Mouse (Mus musculus): Measurements from ENCODE around the gene Babam2. TPM values are rescaled to one million over a fixed set of nuclear protein-coding genes. Genes with fewer than 3 reads are reported as not detected.

Babam2 gene
- polyA plus RNA-seq, 1 experiment from 2014 or later = 33.5 TPM

- no peak overlapping the region for H3K27ac ChIP-seq (replicated peaks; ENCODE audit: low read depth, low read length)
- no peak for ATAC-seq (ENCODE audit: low FRiP score, low TSS enrichment)
- H3K36me3 ChIP-seq (ENCODE audit: control insufficient read depth, insufficient read depth, low read length) = no peaks in the 10 kb centered on the region
- H3K9ac ChIP-seq (replicated peaks; ENCODE audit: low read length) = no peak overlapping the region
- 89% methylated on average over 5 of the region's 5 CpGs for WGBS
- H3K4me3 ChIP-seq (replicated peaks; ENCODE audit: low read depth, low read length) = no peak overlapping the region
- no peak overlapping the region for H3K4me2 ChIP-seq (ENCODE audit: low read length)
- H3K27me3 ChIP-seq (ENCODE audit: control insufficient read depth, insufficient read depth, low read length) = no peaks in the 10 kb centered on the region
- no peaks in the 10 kb centered on the region for H3K9me3 ChIP-seq (ENCODE audit: control insufficient read depth, low read length)
- no peaks in the 10 kb centered on the region for H3K4me1 ChIP-seq (ENCODE audit: control insufficient read depth, insufficient read depth, low read length)
- no peak for DNase-seq
Measured at GRCm38 (mm10) chr5:32106473-32107140, 409.1 kb downstream of the Babam2 start.

- 92% methylated on average over 4 of the region's 4 CpGs for WGBS
- H3K4me3 ChIP-seq (replicated peaks; ENCODE audit: low read depth, low read length) = no peak overlapping the region
- H3K9me3 ChIP-seq (ENCODE audit: control insufficient read depth, low read length) = no peaks in the 10 kb centered on the region
- H3K27me3 ChIP-seq (ENCODE audit: control insufficient read depth, insufficient read depth, low read length) = no peaks in the 10 kb centered on the region
- H3K4me2 ChIP-seq (ENCODE audit: low read length) = no peak overlapping the region
- H3K4me1 ChIP-seq (ENCODE audit: control insufficient read depth, insufficient read depth, low read length) = no peaks in the 10 kb centered on the region
- no peak overlapping the region for H3K27ac ChIP-seq (replicated peaks; ENCODE audit: low read depth, low read length)
- ATAC-seq (ENCODE audit: low FRiP score, low TSS enrichment) = no peak
- no peak for DNase-seq
- no peak overlapping the region for H3K9ac ChIP-seq (replicated peaks; ENCODE audit: low read length)
- H3K36me3 ChIP-seq (ENCODE audit: control insufficient read depth, insufficient read depth, low read length) = no peaks in the 10 kb centered on the region
Measured at GRCm38 (mm10) chr5:32110651-32111050, 413.2 kb downstream of the Babam2 start.

- DNase-seq (no peak), ATAC-seq (ENCODE audit: low FRiP score, low TSS enrichment) (no peak)
- no peaks in the 10 kb centered on the region for H3K4me1 ChIP-seq (ENCODE audit: control insufficient read depth, insufficient read depth, low read length)
- H3K4me2 ChIP-seq (ENCODE audit: low read length) = no peak overlapping the region
- no peaks in the 10 kb centered on the region for H3K36me3 ChIP-seq (ENCODE audit: control insufficient read depth, insufficient read depth, low read length)
- WGBS = 80% methylated on average over 7 of the region's 7 CpGs
- no peaks in the 10 kb centered on the region for H3K9me3 ChIP-seq (ENCODE audit: control insufficient read depth, low read length)
- no peak overlapping the region for H3K4me3 ChIP-seq (replicated peaks; ENCODE audit: low read depth, low read length)
- H3K27ac ChIP-seq (replicated peaks; ENCODE audit: low read depth, low read length) = no peak overlapping the region
- H3K27me3 ChIP-seq (ENCODE audit: control insufficient read depth, insufficient read depth, low read length) = no peaks in the 10 kb centered on the region
- H3K9ac ChIP-seq (replicated peaks; ENCODE audit: low read length) = no peak overlapping the region
Measured at GRCm38 (mm10) chr5:32112206-32112916, 414.9 kb downstream of the Babam2 start.

GRCm38 (mm10) chr5:32120901-32121376 is 423.5 kb downstream of the Babam2 start:
- H3K9me3 ChIP-seq (ENCODE audit: control insufficient read depth, low read length) = no peaks in the 10 kb centered on the region
- no peak overlapping the region for H3K4me3 ChIP-seq (replicated peaks; ENCODE audit: low read depth, low read length)
- H3K4me2 ChIP-seq (ENCODE audit: low read length) = no peak overlapping the region
- 46% methylated on average over 11 of the region's 11 CpGs for WGBS
- H3K4me1 ChIP-seq (ENCODE audit: control insufficient read depth, insufficient read depth, low read length) = no peaks in the 10 kb centered on the region
- no peak for ATAC-seq (ENCODE audit: low FRiP score, low TSS enrichment)
- no peak overlapping the region for H3K27ac ChIP-seq (replicated peaks; ENCODE audit: low read depth, low read length)
- no peaks in the 10 kb centered on the region for H3K36me3 ChIP-seq (ENCODE audit: control insufficient read depth, insufficient read depth, low read length)
- no peak overlapping the region for H3K9ac ChIP-seq (replicated peaks; ENCODE audit: low read length)
- H3K27me3 ChIP-seq (ENCODE audit: control insufficient read depth, insufficient read depth, low read length) = no peaks in the 10 kb centered on the region
- no peak for DNase-seq

GRCm38 (mm10) chr5:32121936-32122335 is 424.5 kb downstream of the Babam2 start:
- Histone ChIP-seq H3K27me3 (ENCODE audit: control insufficient read depth, insufficient read depth, low read length) (no peaks in the 10 kb centered on the region), H3K9ac (replicated peaks; ENCODE audit: low read length) (no peak overlapping the region), H3K9me3 (ENCODE audit: control insufficient read depth, low read length) (no peaks in the 10 kb centered on the region), H3K4me3 (replicated peaks; ENCODE audit: low read depth, low read length) (no peak overlapping the region), H3K4me2 (ENCODE audit: low read length) (no peak overlapping the region), H3K27ac (replicated peaks; ENCODE audit: low read depth, low read length) (no peak overlapping the region), H3K36me3 (ENCODE audit: control insufficient read depth, insufficient read depth, low read length) (no peaks in the 10 kb centered on the region), H3K4me1 (ENCODE audit: control insufficient read depth, insufficient read depth, low read length) (no peaks in the 10 kb centered on the region)
- ATAC-seq (ENCODE audit: low FRiP score, low TSS enrichment) = no peak
- DNase-seq = no peak
- WGBS = 81% methylated on average over 6 of the region's 6 CpGs

GRCm38 (mm10) chr5:32122363-32122762 is 424.9 kb downstream of the Babam2 start:
- no peaks in the 10 kb centered on the region for H3K9me3 ChIP-seq (ENCODE audit: control insufficient read depth, low read length)
- H3K27me3 ChIP-seq (ENCODE audit: control insufficient read depth, insufficient read depth, low read length) = no peaks in the 10 kb centered on the region
- DNase-seq (no peak), ATAC-seq (ENCODE audit: low FRiP score, low TSS enrichment) (no peak)
- no peak overlapping the region for H3K9ac ChIP-seq (replicated peaks; ENCODE audit: low read length)
- no peaks in the 10 kb centered on the region for H3K36me3 ChIP-seq (ENCODE audit: control insufficient read depth, insufficient read depth, low read length)
- H3K4me1 ChIP-seq (ENCODE audit: control insufficient read depth, insufficient read depth, low read length) = no peaks in the 10 kb centered on the region
- no peak overlapping the region for H3K4me3 ChIP-seq (replicated peaks; ENCODE audit: low read depth, low read length)
- WGBS = 85% methylated on average over 5 of the region's 5 CpGs
- no peak overlapping the region for H3K27ac ChIP-seq (replicated peaks; ENCODE audit: low read depth, low read length)
- H3K4me2 ChIP-seq (ENCODE audit: low read length) = no peak overlapping the region

- no peaks in the 10 kb centered on the region for H3K9me3 ChIP-seq (ENCODE audit: control insufficient read depth, low read length)
- no peaks in the 10 kb centered on the region for H3K36me3 ChIP-seq (ENCODE audit: control insufficient read depth, insufficient read depth, low read length)
- ATAC-seq (ENCODE audit: low FRiP score, low TSS enrichment) (no peak), DNase-seq (no peak)
- H3K9ac ChIP-seq (replicated peaks; ENCODE audit: low read length) = no peak overlapping the region
- no peaks in the 10 kb centered on the region for H3K27me3 ChIP-seq (ENCODE audit: control insufficient read depth, insufficient read depth, low read length)
- H3K27ac ChIP-seq (replicated peaks; ENCODE audit: low read depth, low read length) = no peak overlapping the region
- H3K4me1 ChIP-seq (ENCODE audit: control insufficient read depth, insufficient read depth, low read length) = no peaks in the 10 kb centered on the region
- H3K4me2 ChIP-seq (ENCODE audit: low read length) = no peak overlapping the region
- no peak overlapping the region for H3K4me3 ChIP-seq (replicated peaks; ENCODE audit: low read depth, low read length)
- 94% methylated on average over 6 of the region's 6 CpGs for WGBS
Measured at GRCm38 (mm10) chr5:32124957-32125356, 427.5 kb downstream of the Babam2 start.

GRCm38 (mm10) chr5:32127226-32127625 is 429.7 kb downstream of the Babam2 start:
- no peaks in the 10 kb centered on the region for H3K4me1 ChIP-seq (ENCODE audit: control insufficient read depth, insufficient read depth, low read length)
- no peaks in the 10 kb centered on the region for H3K36me3 ChIP-seq (ENCODE audit: control insufficient read depth, insufficient read depth, low read length)
- H3K27ac ChIP-seq (replicated peaks; ENCODE audit: low read depth, low read length) = no peak overlapping the region
- peaks cover 9% of the 10 kb centered on the region; the same call in 1 of the 2 replicates for H3K27me3 ChIP-seq (ENCODE audit: control insufficient read depth, insufficient read depth, low read length)
- no peak overlapping the region for H3K9ac ChIP-seq (replicated peaks; ENCODE audit: low read length)
- no peak overlapping the region for H3K4me2 ChIP-seq (ENCODE audit: low read length)
- no peaks in the 10 kb centered on the region for H3K9me3 ChIP-seq (ENCODE audit: control insufficient read depth, low read length)
- 72% methylated on average over 3 of the region's 3 CpGs for WGBS
- DNase-seq (no peak), ATAC-seq (ENCODE audit: low FRiP score, low TSS enrichment) (no peak)
- H3K4me3 ChIP-seq (replicated peaks; ENCODE audit: low read depth, low read length) = no peak overlapping the region

- H3K27me3 ChIP-seq (ENCODE audit: control insufficient read depth, insufficient read depth, low read length) = peaks cover 16% of the 10 kb centered on the region; the same call in 1 of the 2 replicates
- no peak overlapping the region for H3K9ac ChIP-seq (replicated peaks; ENCODE audit: low read length)
- H3K27ac ChIP-seq (replicated peaks; ENCODE audit: low read depth, low read length) = no peak overlapping the region
- ATAC-seq (ENCODE audit: low FRiP score, low TSS enrichment) = no peak
- no peaks in the 10 kb centered on the region for H3K9me3 ChIP-seq (ENCODE audit: control insufficient read depth, low read length)
- H3K4me1 ChIP-seq (ENCODE audit: control insufficient read depth, insufficient read depth, low read length) = no peaks in the 10 kb centered on the region
- H3K4me3 ChIP-seq (replicated peaks; ENCODE audit: low read depth, low read length) = no peak overlapping the region
- 64% methylated on average over 3 of the region's 3 CpGs for WGBS
- no peak overlapping the region for H3K4me2 ChIP-seq (ENCODE audit: low read length)
- no peak for DNase-seq
- H3K36me3 ChIP-seq (ENCODE audit: control insufficient read depth, insufficient read depth, low read length) = no peaks in the 10 kb centered on the region
Measured at GRCm38 (mm10) chr5:32127927-32128326, 430.4 kb downstream of the Babam2 start.

Measured in midbrain, embryonic 14.5 days (tissue).